Mouse (Mus musculus) embryonic facial prominence, embryonic 14.5 days (tissue): ENCODE data around the gene Mn1. TPM values are rescaled to one million over a fixed set of nuclear protein-coding genes. Genes with fewer than 3 reads are reported as not detected.
A peak's percentile ranks its signal among the peaks of the same experiment; 100 is the strongest.

Source experiments
- ATAC-seq: fragments of 200-750 bp; cut with Nextera tagmentation; 2 replicates; pipeline ENCODE4 v1.8.0; 2017; ENCODE audit warnings: low read depth, moderate number of reproducible peaks, moderate TSS enrichment
- DNase-seq: peaks from one replicate; pipeline ENCODE4 v3.0.0-alpha.2; 2015; ENCODE audit warnings: low spot score
- H3K27ac ChIP-seq: fragments of 300-500 bp; sonication (generic); replicated peaks from 2 replicates; pipeline ENCODE4 v1.5.1; 2014; ENCODE audit warnings: low read depth, mild to moderate bottlenecking, low read length, moderate library complexity
- H3K27me3 ChIP-seq: fragments of 300-500 bp; sonication (generic); replicated peaks from 2 replicates; pipeline ENCODE4 v1.6.1; 2014; ENCODE audit warnings: low read length; ENCODE audit not compliant: control insufficient read depth, insufficient read depth
- H3K36me3 ChIP-seq: fragments of 300-500 bp; sonication (generic); 2 replicates; pipeline ENCODE4 v1.6.1; 2014; ENCODE audit warnings: low read length, mixed read lengths; ENCODE audit not compliant: control insufficient read depth, insufficient read depth
- H3K4me1 ChIP-seq: fragments of 300-500 bp; sonication (generic); 2 replicates; pipeline ENCODE4 v1.6.1; 2014; ENCODE audit warnings: antibody characterized with exemption, low read length; ENCODE audit not compliant: control insufficient read depth, insufficient read depth
- H3K4me2 ChIP-seq: fragments of 300-500 bp; sonication (generic); 2 replicates; pipeline ENCODE4 v1.6.1; 2014; ENCODE audit warnings: low read depth, mild to moderate bottlenecking, low read length, moderate library complexity, mixed read lengths
- H3K4me3 ChIP-seq: fragments of 300-500 bp; sonication (generic); 2 replicates; pipeline ENCODE4 v1.5.1; 2014; ENCODE audit warnings: low read depth, mild to moderate bottlenecking, low read length
- H3K9ac ChIP-seq: fragments of 300-500 bp; sonication (generic); 2 replicates; pipeline ENCODE4 v1.6.1; 2014; ENCODE audit warnings: low read depth, mild to moderate bottlenecking, low read length, moderate library complexity, mixed read lengths
- H3K9me3 ChIP-seq: fragments of 300-500 bp; sonication (generic); 2 replicates; pipeline ENCODE4 v1.6.1; 2016; ENCODE audit warnings: low read length; ENCODE audit not compliant: control insufficient read depth
- WGBS: fragments of 180-500 bp; shearing (Covaris S2); extraction: QIAGEN DNeasy Blood & Tissue Kit; methylation state at CpG from one replicate; pipeline ENCODE4 v1.1.7; 2014; 5-methylcytosine and 5-hydroxymethylcytosine counted together
- polyA plus RNA-seq: library from polyadenylated mRNA; unstranded; fragments of >200 nt; fragmentation: Nextera tagmentation; extraction: Ambion mirVana; gene quantifications from 2 replicates; pipeline ENCODE4 v1.2.1, GENCODE M21; 2014

Gene Mn1
- polyA plus RNA-seq, 1 experiment from 2014 or later: 29.1 TPM

DNA sequence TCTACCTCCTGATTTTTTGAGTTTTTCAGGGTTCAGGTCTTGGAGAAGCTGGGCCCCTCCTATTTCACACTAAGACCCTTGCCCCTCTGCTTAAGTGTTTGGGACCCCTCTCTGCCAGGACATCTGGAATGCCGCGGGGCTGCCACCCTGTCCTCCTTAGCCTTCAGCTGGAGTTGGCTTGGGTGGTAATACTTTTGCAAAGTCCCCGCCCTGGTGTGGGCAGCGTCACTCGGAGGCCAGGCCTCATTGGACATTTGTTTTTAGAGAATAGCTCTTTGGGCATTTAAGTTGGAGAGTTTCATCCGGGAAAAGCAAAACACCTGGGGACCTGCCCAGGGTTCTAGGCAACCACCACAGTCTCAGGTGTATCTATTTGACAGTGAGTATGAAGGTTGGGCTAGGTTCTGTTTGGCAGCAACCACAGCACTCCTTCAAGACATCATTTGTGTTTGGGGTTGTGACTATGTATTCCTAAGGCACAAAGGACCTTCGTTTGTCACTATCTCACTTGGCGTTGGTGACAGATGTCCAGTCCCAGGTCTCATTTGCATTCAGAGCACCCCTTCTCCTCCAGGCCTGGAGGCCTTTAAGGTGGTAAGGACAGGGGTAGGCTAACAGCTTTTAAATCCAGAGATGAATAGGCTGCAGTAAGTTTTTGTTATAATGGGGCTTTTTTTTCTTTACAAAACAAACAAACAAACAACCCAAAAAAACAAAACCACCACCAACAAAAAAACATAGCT lies 5.1 kb downstream of the Mn1 start:
- H3K4me2 ChIP-seq: peak overlapping the region; percentile 97
- ATAC-seq (no peak), DNase-seq (no peak)
- peaks cover 51% of the 10 kb centered on the region for H3K4me1 ChIP-seq
- peaks cover 73% of the 10 kb centered on the region for H3K36me3 ChIP-seq
- H3K27ac ChIP-seq: peak overlapping the region; percentile 16; the same call in 1 of the 2 replicates
- H3K27me3 ChIP-seq: no peaks in the 10 kb centered on the region
- H3K4me3 ChIP-seq: peak overlapping the region; percentile 94
- no peaks in the 10 kb centered on the region for H3K9me3 ChIP-seq
- WGBS: 40% methylated on average over 8 of the region's 8 CpGs
- H3K9ac ChIP-seq: peak overlapping the region; percentile 98

DNA sequence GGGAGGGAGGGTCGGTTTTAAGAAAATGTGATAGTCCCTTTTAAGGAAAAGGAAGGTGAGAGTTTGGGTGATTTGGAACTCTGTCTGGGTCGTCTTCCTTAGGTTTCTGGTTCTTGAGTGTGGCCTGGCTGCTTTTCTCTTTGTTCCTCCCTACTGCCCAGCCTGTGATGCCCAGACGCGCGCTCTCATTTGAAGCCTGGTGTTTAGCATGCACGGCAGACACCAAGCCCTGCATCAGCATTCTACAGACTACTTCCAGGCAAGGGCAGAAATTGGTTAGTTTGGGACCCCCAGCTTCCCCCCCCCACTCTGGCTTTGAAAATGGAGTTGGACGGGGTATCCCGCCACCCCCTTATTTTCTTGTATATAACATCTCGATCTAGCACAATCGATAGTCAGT lies 5.8 kb downstream of the Mn1 start:
- 39% methylated on average over 10 of the region's 10 CpGs for WGBS
- H3K36me3 ChIP-seq: peaks cover 75% of the 10 kb centered on the region
- H3K4me1 ChIP-seq: peaks cover 58% of the 10 kb centered on the region
- ATAC-seq (no peak), DNase-seq (no peak)
- H3K27me3 ChIP-seq: no peaks in the 10 kb centered on the region
- peak overlapping the region; percentile 94 for H3K4me3 ChIP-seq
- H3K27ac ChIP-seq: peak overlapping the region; percentile 16; the same call in 1 of the 2 replicates
- peak overlapping the region; percentile 97 for H3K4me2 ChIP-seq
- H3K9me3 ChIP-seq: no peaks in the 10 kb centered on the region
- peak overlapping the region; percentile 98 for H3K9ac ChIP-seq

DNA sequence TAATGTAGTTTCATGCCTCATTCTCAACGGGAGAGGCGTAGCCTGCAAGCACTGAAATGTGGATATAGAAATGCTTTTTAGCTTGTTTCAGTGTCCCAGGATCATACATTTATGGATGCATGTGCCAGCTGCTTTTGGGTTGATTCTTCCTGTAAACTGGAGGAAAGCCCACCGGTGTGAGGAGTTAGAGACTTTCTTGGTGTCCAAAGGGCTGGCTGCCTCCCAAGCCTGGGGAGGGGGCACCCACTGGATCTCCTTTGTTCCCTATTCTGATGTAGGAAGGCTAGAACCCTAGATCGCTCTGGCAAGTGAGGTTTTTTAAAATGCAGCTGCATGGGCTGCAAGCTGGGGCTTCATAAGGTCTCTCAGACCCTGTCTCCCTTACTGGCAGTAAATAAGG lies 6.5 kb downstream of the Mn1 start:
- no peaks in the 10 kb centered on the region for H3K9me3 ChIP-seq
- WGBS: 45% methylated on average over 4 of the region's 4 CpGs
- no peak for ATAC-seq
- H3K27me3 ChIP-seq: no peaks in the 10 kb centered on the region
- peak overlapping the region; percentile 94 for H3K4me3 ChIP-seq
- peaks cover 72% of the 10 kb centered on the region for H3K36me3 ChIP-seq
- peaks cover 64% of the 10 kb centered on the region for H3K4me1 ChIP-seq
- no peak for DNase-seq
- H3K4me2 ChIP-seq: peak overlapping the region; percentile 97
- peak overlapping the region; percentile 16; the same call in 1 of the 2 replicates for H3K27ac ChIP-seq
- H3K9ac ChIP-seq: peak overlapping the region; percentile 98

DNA sequence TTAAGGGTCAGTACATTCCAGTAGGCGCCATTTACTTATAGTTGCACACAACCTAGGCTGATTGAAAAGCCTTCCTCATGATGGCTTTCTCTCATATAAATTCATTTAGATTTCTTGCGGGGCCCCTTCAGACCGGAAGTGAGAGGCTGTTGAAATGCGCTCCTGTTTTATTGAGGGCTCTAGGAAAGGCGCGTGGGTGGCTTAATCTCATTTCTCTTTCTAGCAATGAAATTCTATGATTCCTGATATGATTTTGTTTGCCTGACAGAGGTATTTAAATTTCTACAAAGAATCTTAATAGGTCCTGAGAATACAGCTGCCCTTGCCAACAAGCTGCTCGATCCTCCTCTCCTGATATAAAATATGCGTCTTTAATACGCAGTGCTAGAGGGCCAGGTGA lies 8.7 kb downstream of the Mn1 start:
- peaks cover 73% of the 10 kb centered on the region for H3K4me1 ChIP-seq
- DNase-seq: no peak

DNA sequence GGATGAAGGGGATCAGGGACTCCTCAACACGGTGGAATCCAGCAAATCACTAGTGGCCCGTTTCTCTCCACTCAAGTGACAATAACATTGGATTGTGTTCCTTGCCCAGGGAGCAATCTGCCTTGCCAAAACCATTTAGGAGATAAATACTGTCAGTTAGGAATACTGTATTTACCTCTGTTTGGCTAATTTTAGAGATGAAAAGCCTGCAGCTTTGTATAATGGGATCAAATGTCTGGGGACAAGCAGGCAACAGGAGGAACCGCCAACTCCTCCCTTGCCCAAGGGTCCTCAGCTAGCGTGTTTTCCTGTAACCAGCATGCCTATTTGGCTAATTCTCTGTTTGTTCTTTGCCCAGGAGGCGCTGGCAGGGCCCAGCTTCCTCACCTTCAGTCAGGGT lies 9.1 kb downstream of the Mn1 start:
- Histone ChIP-seq H3K27ac (peak overlapping the region; percentile 30; the same call in 1 of the 2 replicates), H3K4me3 (peak overlapping the region; percentile 94), H3K4me1 (peaks cover 77% of the 10 kb centered on the region), H3K27me3 (no peaks in the 10 kb centered on the region), H3K9me3 (no peaks in the 10 kb centered on the region), H3K9ac (peak overlapping the region; percentile 27), H3K36me3 (peaks cover 46% of the 10 kb centered on the region), H3K4me2 (peak overlapping the region; percentile 97)
- ATAC-seq (no peak), DNase-seq (no peak)
- 30% methylated on average over 5 of the region's 5 CpGs for WGBS

More for the DNA sequence above, 8.7 kb downstream of the Mn1 start:
- peak overlapping the region; percentile 94 for H3K4me3 ChIP-seq
- no peaks in the 10 kb centered on the region for H3K27me3 ChIP-seq
- H3K4me2 ChIP-seq: peak overlapping the region; percentile 97
- 51% methylated on average over 9 of the region's 9 CpGs for WGBS
- peak overlapping the region; percentile 27 for H3K9ac ChIP-seq
- H3K9me3 ChIP-seq: no peaks in the 10 kb centered on the region
- 0 out of 2 replicates have a peak overlapping the region, but pooled peaks have one; percentile 30 for H3K27ac ChIP-seq
- no peak for ATAC-seq
- H3K36me3 ChIP-seq: peaks cover 50% of the 10 kb centered on the region

DNA sequence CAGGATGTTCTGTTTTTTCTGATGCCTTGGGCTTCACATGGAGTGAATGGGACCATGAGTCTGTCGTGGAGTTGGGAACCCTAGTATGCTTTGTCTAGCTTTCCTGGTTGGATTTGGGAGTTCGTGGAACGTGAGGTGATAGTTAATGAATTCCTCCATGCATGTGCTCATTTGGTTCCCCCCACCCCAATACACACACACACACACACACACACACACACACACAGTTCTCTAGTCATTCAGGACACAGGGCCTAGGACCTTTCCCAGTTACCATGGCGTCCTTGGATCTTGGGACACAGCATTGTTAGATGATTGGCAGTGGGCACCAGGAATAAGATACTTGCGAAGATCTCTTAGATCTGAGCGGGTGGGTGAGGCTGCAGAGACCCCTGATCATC lies 11.7 kb downstream of the Mn1 start:
- DNase-seq (no peak), ATAC-seq (no peak)
- Histone ChIP-seq H3K27ac (no peak overlapping the region), H3K4me2 (peak overlapping the region; percentile 97), H3K4me1 (peaks cover 95% of the 10 kb centered on the region), H3K4me3 (no peak overlapping the region), H3K9ac (peak overlapping the region; percentile 39; the same call in 1 of the 2 replicates), H3K27me3 (no peaks in the 10 kb centered on the region), H3K36me3 (peaks cover 22% of the 10 kb centered on the region; the same call in 1 of the 2 replicates), H3K9me3 (no peaks in the 10 kb centered on the region)
- 71% methylated on average over 6 of the region's 6 CpGs for WGBS

DNA sequence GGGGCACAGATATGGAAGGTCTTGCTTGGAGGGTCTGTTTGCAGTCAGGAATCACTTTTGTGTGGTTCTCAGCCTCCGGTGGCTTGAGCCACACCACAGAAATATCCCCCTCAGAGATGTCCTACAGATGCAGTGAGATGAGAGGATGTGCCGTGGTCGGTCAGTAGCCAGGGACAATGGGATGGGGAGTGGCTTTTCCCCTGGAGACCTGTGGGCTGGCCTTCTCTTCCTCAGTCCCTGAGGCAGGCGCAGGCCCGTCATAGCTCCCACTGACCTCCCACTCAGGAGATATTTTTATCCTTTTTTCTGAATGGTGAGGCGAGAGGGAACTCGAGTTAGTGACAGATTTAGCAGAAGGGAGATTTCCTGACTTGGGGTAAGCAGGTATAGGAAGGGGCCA lies 12.6 kb downstream of the Mn1 start:
- H3K9ac ChIP-seq: peak overlapping the region; percentile 34; the same call in 1 of the 2 replicates
- DNase-seq (no peak), ATAC-seq (no peak)
- H3K36me3 ChIP-seq: peaks cover 18% of the 10 kb centered on the region; the same call in 1 of the 2 replicates
- H3K4me2 ChIP-seq: peak overlapping the region; percentile 97
- 39% methylated on average over 7 of the region's 7 CpGs for WGBS
- H3K4me3 ChIP-seq: no peak overlapping the region
- H3K27ac ChIP-seq: peak overlapping the region; percentile 63
- H3K4me1 ChIP-seq: peaks cover 95% of the 10 kb centered on the region
- H3K9me3 ChIP-seq: no peaks in the 10 kb centered on the region
- no peaks in the 10 kb centered on the region for H3K27me3 ChIP-seq

DNA sequence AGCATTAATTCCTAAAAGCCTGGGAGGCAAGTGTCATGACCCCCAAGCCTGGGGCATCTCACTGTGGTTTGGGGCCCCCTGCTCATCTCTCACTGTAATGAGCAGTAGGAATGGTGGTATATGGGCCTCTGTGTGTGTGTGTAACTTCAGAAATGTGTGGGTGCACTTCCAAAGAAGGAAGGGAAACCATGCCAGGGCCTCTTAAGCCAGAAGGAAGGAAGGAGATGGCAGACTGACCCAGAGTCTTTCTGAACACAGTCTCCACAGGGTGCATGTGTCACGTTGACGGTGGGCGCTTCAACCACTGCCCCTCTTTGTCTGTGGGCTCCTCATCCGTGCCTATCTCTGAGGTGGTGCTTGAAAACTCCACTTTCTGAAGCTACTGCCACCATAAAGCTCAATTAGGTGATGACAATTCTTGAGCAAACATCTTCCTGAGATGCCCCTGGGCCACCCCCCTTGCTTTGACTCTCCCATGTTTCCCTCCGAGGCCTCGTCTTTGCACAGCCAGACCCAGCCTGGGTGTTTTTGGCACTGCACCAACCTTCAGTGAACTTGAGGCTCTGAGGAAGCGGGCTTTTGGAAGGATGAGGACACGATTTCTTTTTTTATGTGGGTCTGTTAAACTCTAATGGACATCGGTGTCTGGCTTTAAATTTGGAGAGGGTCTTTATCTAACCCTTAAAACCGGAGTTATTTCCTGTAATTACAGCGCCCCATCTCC lies 14.0 kb downstream of the Mn1 start:
- Histone ChIP-seq H3K4me3 (no peak overlapping the region), H3K9me3 (no peaks in the 10 kb centered on the region), H3K36me3 (peaks cover 8% of the 10 kb centered on the region; the same call in 1 of the 2 replicates), H3K27ac (peak overlapping the region; percentile 28), H3K4me2 (peak overlapping the region; percentile 38), H3K27me3 (no peaks in the 10 kb centered on the region), H3K4me1 (peaks cover 91% of the 10 kb centered on the region), H3K9ac (peak overlapping the region; percentile 45)
- DNase-seq (peak; percentile 75), ATAC-seq (no peak)
- WGBS: 43% methylated on average over 11 of the region's 11 CpGs
